ENCODE assay signal across 8 mouse cellular contexts in genomic region chr6:87282346-87282781, GRCm38 (mm10). TPM values are rescaled to one million over a fixed set of nuclear protein-coding genes. Genes with fewer than 3 reads are reported as not detected.
DNase-seq lines count a peak whose midpoint lies in the region; ATAC-seq and TF ChIP-seq lines count a peak whose summit lies in the region.

No protein-coding gene starts in this region.

- intact Hi-C loops in left cerebral cortex, postnatal 14 days (cut with DNase I) = no loop called here

- H3K27ac ChIP-seq in cerebellum, adult 2 months (ENCODE audit: insufficient read depth, low read length) = no peak overlapping the region
- peak overlapping the region; percentile 7; the same call in 1 of the 2 replicates for H3K27ac ChIP-seq in kidney, embryonic 16.5 days (ENCODE audit: low read length)

- no peaks in the 10 kb centered on the region for H3K9me3 ChIP-seq in kidney, embryonic 16.5 days (ENCODE audit: low read length)

- ATAC-seq in kidney, embryonic 16.5 days (ENCODE audit: low FRiP score, low TSS enrichment) = peak; percentile 95

- no peaks in the 10 kb centered on the region for H3K4me1 ChIP-seq in cerebellum, adult 2 months (ENCODE audit: control insufficient read depth, insufficient read depth, low read length)
- peaks cover 26% of the 10 kb centered on the region for H3K4me1 ChIP-seq in kidney, embryonic 16.5 days (ENCODE audit: insufficient read depth, low read length)

- no peak overlapping the region for H3K4me3 ChIP-seq in cerebellum, adult 2 months (replicated peaks; ENCODE audit: insufficient read depth, low read depth, low read length)
- H3K4me3 ChIP-seq in kidney, embryonic 16.5 days (ENCODE audit: low read length) = no peak overlapping the region

- no peak for TF ChIP-seq CTCF in cerebellum, adult 2 months (IDR thresholded peaks at IDR 0.05; ENCODE audit: borderline replicate concordance, insufficient read depth, low read depth, low read length)

- H3K9ac ChIP-seq in kidney, embryonic 16.5 days (replicated peaks; ENCODE audit: low read length) = no peak overlapping the region

- H3K36me3 ChIP-seq in kidney, embryonic 16.5 days (ENCODE audit: insufficient read depth, low read length) = no peaks in the 10 kb centered on the region

- 8% methylated on average over 8 of the region's 8 CpGs for WGBS in cerebellum, adult 2 months
- WGBS in kidney, embryonic 16.5 days = 18% methylated on average over 8 of the region's 8 CpGs

- H3K4me2 ChIP-seq in kidney, embryonic 16.5 days (replicated peaks; ENCODE audit: low read depth, low read length) = no peak overlapping the region

- H3K27me3 ChIP-seq in cerebellum, adult 2 months (ENCODE audit: control insufficient read depth, insufficient read depth, low read length) = no peaks in the 10 kb centered on the region; the same call in 1 of the 2 replicates
- peaks cover 26% of the 10 kb centered on the region for H3K27me3 ChIP-seq in kidney, embryonic 16.5 days (ENCODE audit: insufficient read depth, low read length)

- peak; percentile 83 for DNase-seq in cerebellum, postnatal 10 days
- DNase-seq in cerebellum, adult 2 months = no peak
- DNase-seq in urinary bladder, postnatal 25 days (ENCODE audit: low spot score) = peak; percentile 31
- DNase-seq in urinary bladder, adult 18-20 months (ENCODE audit: low spot score in 2 of 2) = no peak
- DNase-seq in ovary, postnatal 14 days (ENCODE audit: low spot score) = peak; percentile 49
- no peak for DNase-seq in embryo, embryonic 9.5 days (ENCODE audit: extremely low spot score)
- no peak for DNase-seq in left cerebral cortex, postnatal 14 days (ENCODE audit: low spot score in 2 of 2)

- no peak for TF ChIP-seq POLR2A in cerebellum, adult 2 months (IDR thresholded peaks at IDR 0.05; ENCODE audit: borderline replicate concordance, insufficient read depth, low read length)

RNA-seq across cellular contexts. Expression of gene Antxr1, which starts 53.3 kb away (rescaled TPM):
- polyA plus RNA-seq in cerebellum, adult 2 months (2012; rRNA removed) = 8.0 and 8.1 TPM in 2 replicates
- 5.2 and 5.5 TPM in 2 replicates for polyA plus RNA-seq in kidney, embryonic 16.5 days (2015; fragmentation: Nextera tagmentation; extraction: Ambion mirVana)
- total RNA-seq in left cerebral cortex, postnatal 14 days (2021) = 10 to 100 TPM; 15.4 to 15.5 TPM

Comparison
In these comparisons a context has a peak if more than half of its experiments do, and no peak if none do; other contexts are left out.
1. DNase-seq: peak in cerebellum, postnatal 10 days (2 of 2), urinary bladder, postnatal 25 days (single experiment) and ovary, postnatal 14 days (single experiment); none in cerebellum, adult 2 months (0 of 2), urinary bladder, adult 18-20 months (0 of 2), embryo, embryonic 9.5 days (single experiment) and left cerebral cortex, postnatal 14 days (0 of 2).